Mouse (Mus musculus): ENCODE data around the gene Pklr.
"Not testable (repeated sequence)": the region's sequence is repeated elsewhere in the genome, so short reads cannot be mapped to it uniquely, and the experiment has no call there.

The Pklr gene

DNA sequence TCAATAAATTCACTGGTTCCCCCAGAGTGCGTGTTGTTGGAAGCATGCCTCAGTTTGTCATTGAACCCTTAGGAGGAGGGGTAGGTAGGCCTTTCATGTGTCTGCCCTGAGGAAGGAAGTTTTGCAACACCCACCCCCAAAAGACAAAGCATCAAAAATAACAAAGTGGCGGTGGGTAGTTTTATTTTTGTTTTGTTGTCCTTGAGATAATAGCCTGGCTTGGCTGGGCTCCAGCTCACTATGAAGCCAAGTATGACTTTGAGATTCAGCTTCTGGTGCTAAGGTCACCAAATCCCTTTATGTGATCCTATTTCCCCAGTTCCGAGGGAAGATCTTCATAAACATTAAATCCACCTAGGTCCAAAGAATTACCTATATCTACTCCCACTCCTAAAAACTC is 11.7 kb upstream of the Pklr start:
- no peak for DNase-seq (ENCODE audit: low read depth, low spot score)

DNA sequence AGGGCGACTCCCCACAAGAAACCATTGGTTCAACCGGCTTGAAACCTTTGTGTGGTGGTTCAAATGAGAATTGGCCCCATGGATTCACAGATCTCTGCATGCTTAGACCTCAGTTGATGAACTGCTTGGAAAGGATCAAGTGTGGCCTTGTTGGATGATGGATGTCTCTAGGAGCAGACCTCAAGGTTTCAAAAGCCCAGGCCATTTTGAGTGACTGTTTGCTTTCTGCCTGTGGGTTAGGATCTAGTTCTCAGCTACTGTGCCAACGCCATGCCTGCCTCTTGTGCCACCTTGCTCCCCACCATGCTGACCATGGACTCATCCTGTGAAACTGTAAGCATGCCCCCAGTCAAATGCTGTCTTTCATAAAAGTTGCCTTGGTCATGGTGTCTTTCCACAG is 10.0 kb upstream of the Pklr start:
- no peak for DNase-seq (ENCODE audit: low read depth, low spot score)

DNA sequence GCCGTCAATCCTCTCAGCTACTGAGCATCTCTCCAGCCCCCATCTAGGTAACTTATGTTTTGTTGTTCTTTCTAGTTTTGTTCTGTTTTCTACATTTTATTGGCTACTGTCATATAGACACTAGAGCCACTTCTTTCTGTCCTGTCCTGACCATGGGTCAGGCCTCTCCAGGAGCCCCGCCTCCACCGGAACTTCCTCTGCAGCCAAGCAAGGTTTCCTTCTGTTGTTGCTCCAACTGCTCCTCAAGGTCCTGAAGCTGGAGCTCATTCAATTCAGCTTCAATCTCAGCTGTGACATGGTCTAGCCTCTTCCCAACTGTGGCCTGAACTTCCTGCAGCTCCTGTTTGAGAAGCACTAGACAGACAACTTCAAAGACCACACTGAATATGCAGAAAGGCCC is 6.0 kb upstream of the Pklr start:
- no peak for DNase-seq (ENCODE audit: low read depth, low spot score)

DNA sequence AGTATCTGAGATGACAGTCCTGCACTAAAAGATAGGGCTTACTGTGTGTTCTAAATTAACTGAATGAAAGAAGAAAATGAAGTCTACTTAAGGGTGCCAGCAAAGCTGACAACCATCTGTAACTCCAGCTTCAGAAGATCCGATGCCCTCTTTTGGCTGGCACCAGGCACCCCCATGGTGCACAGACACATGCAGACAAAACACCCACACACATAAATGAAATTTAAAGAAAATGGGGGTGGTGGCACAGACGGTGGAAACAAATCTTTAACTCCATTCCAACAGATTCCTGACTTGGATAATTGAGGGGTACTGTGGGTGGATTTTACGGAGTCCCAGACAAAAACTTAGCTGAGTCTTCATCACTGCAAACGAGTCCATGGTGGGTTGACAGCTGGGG is 4.1 kb upstream of the Pklr start:
- DNase-seq (ENCODE audit: low read depth, low spot score) = no peak

DNA sequence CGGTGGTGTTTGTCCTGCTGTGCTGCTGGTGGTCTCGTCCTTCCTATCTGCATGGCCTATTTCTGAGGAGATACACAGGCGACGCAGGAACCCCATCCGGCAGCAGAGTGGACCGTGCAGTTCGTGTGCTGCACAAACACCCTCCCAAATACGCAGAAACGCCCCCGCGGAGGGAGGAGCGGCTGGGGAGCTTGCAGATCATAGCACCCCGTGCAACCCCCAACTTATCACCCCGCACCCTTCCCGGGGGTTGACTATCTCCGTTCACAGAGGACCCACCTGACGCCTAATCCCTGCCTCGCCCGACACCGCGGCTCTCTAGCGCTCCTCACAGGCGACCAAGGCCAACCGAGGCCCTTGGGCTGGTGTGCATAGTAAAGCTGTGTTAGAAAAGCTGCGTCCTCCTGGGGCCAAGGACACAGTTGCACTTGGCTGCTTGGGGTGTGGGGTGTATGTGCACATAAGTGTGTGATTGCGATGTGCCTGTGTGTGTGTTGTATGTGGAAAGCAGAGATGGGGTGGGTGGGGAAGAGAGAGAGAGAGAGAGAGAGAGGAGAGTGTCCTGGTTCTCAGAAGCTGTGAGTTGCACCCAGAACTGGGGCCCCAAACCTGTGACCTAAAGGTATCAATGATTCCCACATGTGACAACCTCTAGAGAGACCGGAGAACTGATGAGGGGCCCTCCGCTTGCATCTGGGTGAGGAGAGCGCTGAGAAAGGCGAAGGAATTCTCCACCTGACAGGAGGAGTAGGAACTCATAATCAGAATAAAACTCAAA is 3.5 kb upstream of the Pklr start:
- peak; percentile 17 for DNase-seq (ENCODE audit: low read depth, low spot score)

DNA sequence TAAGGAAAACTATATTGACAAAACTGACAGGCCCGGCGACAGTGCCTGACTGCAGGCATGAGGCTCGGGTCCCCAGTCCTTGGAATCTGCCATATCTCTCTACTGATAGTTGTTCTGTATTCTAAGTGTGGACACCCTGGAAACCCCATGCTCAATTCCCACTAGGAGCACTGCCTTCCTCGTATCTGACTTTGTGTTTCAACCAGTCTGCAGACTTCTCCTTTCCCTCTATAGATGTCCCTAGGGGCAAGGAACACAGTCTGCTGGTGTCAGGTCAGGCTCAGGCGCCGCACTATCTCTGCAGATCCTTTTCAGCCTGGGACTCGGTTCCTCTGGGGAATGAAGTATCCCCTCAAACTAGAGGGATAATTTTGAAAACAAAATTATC is 2.9 kb upstream of the Pklr start:
- no peak for DNase-seq (ENCODE audit: low read depth, low spot score)

DNA sequence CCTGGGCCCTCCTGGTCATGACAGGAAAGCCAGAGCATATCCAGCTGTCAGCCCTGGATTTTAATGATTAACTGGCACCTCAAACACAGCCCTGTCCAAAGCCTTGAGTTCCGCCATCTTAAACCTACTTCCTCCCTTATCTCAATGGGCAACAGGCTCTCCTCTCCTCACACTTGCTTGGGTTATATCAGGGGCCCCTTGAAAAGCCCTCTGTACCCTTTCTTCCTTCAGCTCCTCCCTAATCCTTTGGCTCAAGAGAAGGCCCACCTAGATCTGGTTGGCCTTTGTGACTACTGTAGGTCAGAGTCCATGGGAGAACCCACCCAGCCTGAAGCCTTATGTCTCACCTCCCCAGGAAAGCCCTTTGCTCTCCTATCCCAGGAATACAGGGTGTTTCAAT is 2.2 kb upstream of the Pklr start:
- DNase-seq (ENCODE audit: low read depth, low spot score) = no peak

DNA sequence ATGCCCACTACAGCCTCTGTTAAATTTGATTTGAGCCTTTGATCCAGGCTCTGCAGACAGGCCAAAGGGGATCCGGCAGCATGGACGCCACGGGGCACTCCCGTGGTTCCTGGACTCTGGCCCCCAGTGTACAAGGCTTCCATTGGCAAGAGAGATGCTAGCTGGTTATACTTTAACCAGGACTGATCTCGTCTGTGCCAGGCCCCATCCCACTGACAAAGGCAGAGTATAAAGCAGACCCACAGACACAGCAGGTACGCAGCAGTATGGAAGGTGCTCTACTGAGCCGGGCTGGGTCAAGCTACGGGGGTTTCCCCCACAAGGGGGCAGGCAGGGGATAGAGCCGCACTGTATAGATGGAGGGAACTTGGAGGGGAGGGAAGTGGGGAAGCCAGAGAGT is 423 bp downstream of the Pklr start:
- no peak for DNase-seq (ENCODE audit: low read depth, low spot score)

DNA sequence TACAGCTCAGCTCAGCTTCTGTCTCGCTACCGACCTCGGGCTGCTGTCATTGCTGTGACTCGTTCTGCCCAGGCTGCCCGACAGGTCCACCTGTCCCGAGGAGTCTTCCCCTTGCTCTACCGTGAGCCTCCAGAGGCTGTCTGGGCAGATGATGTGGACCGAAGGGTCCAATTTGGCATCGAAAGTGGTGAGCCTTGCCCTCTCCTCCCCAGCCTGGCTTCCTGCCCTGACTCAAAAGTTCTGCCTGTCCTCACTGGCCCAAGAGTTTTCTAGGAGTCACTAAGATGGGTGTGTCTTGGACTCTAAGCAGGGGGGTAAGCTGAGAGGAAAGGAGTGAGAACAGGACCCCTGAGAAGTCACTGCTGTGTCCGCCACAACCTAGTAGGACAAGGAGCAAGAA is 8.9 kb downstream of the Pklr start:
- no peak for DNase-seq (ENCODE audit: low read depth, low spot score)

DNA sequence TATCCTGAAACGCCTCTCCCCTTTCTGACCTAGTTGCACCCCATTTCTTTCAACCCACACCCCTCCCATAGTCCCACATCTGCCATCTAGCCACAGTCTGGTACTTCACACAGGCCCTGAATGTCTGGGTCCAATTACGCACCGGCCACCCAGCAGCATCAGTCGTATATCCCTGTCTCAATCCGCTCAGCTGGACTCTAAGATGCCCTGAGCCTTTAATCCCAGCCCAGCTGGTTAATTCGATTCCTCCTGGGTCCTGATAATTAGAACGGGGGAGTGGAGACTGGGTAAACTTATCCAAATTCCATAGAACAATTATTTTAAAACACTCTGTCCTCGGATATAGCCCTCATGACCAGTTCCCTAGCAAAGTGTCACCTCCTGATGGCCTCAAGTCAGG is 9.6 kb downstream of the Pklr start:
- DNase-seq (ENCODE audit: low read depth, low spot score) = no peak

DNA sequence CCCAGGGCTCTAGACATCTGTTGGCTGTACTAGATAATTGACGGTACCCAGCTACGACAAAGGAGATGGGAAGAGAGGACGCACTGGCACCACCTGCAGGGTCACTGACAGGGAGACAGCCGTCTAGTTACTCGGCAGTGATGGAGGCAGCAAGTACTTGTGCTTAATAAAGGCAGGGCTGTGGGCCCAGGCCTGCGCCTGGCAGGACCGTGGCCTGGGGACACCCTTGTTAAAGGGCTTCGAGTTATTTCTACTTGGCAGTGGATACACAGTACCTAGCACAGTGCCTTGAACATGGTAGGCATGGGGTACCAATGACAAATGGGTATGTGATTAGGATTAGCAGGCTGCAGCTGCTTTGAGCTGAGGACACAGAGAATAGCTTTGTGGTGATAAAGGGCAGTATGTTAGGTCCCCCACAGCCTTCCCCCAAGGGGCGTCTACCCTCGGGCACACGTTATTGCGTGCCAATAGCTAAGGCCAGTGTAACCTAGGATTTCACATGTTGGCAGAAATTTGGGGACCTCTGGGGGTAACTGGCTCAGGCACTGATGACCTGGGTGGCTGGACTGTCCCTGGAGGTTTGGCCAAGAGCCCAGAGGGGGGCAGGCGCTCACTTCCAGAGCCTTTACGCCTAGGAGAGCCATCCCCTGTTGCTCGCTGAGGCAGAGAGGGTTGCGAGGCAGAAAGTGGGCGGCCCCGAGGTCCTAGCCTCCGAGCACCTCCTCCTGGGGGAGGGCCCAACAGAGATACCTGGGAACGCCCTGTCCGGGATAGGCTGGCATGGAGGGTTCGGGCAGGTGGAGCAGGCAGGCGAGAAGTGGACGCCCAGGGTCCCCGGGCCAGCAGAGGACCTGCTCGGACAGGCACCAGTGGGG is 11.4 kb downstream of the Pklr start:
- no peak for DNase-seq (ENCODE audit: low read depth, low spot score)

DNA sequence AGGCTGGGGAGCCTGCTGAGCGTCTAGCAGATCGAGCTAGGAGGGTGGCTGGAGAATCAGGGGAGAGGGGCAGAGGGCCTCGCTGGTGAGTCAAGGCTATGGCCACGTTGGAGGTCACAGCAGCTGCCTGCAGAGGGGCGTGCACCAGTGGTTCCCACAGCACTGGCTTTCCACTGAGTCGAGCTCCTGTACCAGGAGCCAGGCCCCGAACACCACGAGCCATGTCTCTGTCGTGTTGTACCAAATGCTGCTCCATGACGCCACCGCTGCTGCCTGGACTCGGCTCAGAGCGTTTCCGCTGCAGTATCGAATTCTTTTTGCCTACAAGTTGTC is 12.0 kb downstream of the Pklr start:
- DNase-seq (ENCODE audit: low read depth, low spot score) = peak; percentile 16

DNA sequence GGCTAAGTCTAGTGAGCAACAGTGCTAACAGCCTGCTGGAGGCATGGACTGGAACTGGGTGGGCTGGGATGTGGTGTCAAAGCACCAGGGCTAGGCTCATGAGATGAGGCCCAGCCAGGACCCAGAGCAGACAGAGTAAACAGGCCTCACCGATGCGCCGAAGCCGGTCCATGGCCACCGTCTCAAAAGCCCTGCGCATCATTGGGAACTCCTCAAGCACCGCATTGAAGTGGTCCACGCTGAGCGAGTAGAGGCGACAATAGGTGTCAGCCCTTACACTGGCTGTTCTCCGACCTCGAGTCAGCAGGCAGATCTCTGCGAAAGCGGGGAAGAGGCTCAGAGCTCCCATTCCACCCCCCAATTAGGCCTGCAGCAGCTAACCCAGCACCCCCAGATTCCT is 12.6 kb downstream of the Pklr start:
- no peak for DNase-seq (ENCODE audit: low read depth, low spot score)

DNA sequence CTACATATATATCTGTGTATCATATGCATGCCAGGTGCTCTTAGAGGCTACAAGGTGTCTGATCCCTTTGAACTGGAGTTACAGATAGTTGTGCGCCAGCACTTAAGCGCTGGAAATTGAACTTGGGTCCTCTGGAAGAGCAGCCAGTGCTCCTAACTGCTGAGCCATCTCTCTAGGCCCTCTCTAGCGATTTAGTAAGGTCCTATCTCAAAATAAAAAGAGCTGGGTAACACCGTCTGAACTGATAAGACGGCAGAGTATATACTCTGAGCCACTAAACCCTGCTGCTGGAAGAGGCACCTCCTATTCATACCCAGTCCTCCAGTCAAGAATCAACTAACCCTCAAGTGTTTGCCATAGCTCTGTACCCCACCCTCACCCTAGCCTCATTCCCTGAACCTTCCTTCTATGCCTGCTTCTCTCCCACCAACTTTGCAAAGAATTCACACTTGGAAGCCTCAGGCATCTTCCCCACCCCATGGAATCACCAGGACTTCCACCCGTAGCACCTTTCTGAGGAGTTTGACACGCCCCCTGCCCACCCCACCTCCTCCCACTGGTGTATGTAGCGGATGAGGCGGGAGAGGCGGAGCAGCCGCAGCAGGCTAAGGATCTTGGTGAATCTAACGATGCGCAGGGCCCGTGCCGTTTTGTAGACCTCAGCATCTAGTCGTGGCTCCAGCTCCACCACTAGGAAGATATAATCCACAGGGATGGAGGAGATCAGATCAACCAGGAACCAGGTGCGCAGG is 16.3 kb downstream of the Pklr start:
- no peak for DNase-seq (ENCODE audit: low read depth, low spot score)

DNA sequence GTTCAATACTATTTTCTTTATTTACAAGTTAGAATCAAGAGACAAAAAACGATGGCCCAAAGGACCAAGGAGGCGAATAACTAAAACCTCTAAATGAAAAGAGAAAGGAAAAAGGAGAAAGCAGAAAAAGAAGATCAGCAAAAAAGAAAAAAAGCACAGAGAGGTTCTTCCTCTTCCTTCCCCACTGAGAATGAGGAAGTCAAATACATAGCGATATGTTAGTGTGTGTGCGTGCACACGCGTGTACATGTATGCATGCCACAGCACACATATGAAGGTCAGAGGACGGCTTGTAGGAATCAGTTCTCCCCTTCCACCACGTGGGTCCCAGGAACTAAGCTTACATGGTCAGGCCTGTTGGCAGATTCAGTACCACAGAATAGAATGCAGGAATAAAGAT is 21.0 kb downstream of the Pklr start:
- DNase-seq (ENCODE audit: low read depth, low spot score) = no peak

DNA sequence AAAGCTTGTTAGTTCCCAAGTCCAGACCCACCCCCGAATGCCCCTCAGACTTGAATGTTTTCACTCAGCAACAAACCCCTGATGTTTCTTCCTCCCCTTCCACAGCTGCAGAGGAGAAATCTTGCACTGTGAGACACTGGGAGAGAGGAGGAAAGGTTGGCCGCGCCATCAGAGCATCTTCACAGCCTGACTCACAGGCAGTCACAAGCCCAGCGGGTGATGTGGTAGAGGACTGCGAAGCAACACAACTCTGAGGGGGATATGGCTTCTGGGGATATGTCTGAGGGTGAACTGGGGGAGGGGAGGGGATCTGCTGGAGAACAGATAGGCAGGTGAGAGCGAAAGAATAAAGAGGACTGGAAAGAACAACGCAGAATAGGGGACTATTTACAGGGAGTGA is 22.7 kb downstream of the Pklr start:
- no peak for DNase-seq (ENCODE audit: low read depth, low spot score)

DNA sequence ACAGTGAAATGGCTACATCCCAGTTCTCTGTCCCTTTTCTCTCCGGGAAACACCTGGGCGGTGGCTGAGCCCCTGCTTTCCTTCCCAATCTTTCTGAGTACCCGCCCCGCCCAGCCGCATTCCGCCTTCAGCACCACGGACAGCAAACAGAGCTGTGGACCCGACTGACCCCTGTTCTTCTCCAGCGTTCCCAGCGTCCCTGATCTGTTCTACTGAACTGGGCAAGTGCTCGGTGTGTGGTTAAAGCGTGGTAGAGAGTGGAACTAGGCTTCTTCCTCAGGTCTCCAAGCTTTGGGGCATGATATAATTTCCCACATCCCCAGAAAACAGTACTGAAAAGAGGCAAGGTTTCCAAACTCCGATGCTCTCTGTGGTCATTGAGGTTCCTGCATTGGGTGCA is 23.3 kb downstream of the Pklr start:
- DNase-seq (ENCODE audit: low read depth, low spot score) = peak; percentile 32

DNA sequence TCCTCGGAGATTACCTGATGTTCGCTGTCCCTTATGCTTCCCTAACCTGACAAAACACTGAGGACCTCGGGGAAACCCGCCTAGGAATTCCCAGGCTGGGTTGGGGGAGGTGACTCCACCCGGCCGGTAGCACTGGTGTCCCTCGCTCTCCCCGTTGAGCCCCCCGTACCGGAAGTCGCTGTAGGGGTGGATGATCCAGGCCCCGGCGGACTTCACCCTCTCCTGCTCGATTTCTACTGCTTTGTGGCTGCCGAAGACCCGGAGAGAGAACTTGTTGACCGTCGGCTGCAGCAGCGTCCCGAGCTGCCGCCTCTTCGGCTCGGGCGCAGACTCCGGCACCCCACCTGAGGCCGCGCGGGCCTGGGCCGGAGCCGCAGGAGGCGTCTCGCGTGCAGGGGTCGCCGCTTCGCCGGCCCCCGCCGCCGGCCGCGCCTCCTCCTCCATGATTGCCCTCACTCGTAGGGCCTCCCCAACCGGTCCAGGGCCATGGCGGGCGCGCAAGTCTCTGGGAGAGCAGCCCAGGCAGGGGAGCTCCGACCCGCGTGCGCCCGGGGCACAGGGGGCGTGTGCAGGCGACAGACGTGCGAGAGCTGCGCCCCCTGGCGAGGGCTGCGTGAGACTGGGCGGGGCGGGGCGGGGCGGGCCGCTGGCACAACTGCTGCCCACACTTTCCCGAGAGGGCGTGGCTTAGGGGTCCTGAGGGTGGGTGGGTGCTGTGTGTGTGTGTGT is 23.8 kb downstream of the Pklr start, which contains the start of gene Hcn3:
Gene Hcn3, minus strand, starts transcription at position 581 of the 729 bp plus-strand sequence.
- DNase-seq (ENCODE audit: low read depth, low spot score) = peak; percentile 94

DNA sequence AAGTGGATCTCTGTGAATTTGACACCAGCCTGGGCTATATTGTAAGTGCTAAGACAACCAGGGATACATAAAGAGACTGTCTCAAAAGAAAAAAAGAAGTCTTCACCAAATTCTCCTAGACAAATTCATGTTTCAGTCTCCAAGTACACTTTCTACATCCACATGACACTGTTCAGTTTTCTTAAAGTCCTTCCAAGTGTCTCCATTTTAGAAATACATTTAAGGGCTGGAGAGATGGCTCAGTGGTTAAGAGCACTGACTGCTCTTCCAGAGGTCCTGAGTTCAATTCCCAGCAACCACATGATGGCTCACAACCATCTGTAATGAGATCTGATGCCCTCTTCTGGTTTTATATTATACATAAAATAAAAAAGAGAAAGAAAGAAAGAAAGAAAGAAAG is 25.3 kb downstream of the Pklr start:
- DNase-seq (ENCODE audit: low read depth, low spot score) = not testable (repeated sequence)

DNA sequence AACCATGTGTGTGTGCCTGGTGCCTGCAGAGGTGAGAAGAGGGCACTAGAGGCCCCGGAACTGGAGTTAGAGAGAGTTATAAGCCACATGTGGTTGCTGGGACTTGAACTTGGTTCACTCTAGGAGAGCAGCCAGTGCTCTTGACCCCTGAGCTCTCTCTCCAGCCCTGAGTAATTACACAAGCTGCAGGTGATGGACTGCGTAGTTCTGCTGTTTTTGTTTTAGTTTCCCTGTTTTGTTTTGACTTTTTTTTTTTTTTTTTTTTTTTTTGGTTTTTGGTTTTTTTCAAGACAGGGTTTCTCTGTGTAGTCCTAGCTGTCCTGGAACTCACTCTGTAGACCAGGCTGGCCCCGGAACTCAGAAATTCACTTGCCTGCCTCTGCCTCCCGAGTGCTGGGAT is 25.8 kb downstream of the Pklr start:
- no peak for DNase-seq (ENCODE audit: low read depth, low spot score)

DNA sequence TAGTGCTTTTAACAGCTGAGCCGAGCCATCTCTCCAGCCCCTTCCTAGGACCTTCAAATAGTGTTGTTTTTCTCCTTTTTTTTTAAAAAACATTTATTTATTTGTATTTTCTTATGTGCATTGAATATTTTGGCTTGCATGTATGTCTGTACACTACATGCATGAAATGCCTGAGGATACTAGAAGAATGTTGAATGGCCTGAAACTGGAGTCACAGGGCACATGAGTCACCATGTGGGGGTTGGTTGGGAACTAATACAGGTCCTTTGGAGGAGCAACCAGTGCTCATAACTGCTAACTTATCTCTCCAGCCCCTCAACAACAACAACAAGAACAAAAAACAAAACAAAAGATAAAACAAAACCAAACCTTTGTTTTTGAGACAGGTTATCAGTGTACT is 27.2 kb downstream of the Pklr start:
- no peak for DNase-seq (ENCODE audit: low read depth, low spot score)

Data from CD4-positive helper T cell, adult 2 months (primary cell).